Mouse (Mus musculus) C2C12 (cell line): ENCODE results near the gene Coasy.

Experiments
- CTCF ChIP-seq: IDR thresholded peaks from one replicate; pipeline ENCODE4 v1.5.1; 2011; ENCODE audit not compliant: control insufficient read depth, insufficient read depth, insufficient read length
- USF1 ChIP-seq: IDR thresholded peaks from one replicate; pipeline ENCODE4 v1.6.1; 2011; ENCODE audit warnings: low read depth, mild to moderate bottlenecking, control low read depth, moderate library complexity

GRCm38 (mm10) chr11:101071810-101072428 is 10.4 kb upstream of the Coasy start:
- TF ChIP-seq USF1 (no peak), CTCF (no peak)
